Mouse (Mus musculus) left cerebral cortex, adult 6 months (tissue): ENCODE measurements around the gene Vmn1r57. TPM values are rescaled to one million over a fixed set of nuclear protein-coding genes. Genes with fewer than 3 reads are reported as not detected.

Experiments
- long read RNA-seq, 2 experiments: library from polyadenylated mRNA; unstranded; transcript quantifications; one replicate each; pipeline ENCODE4 v2.0.0; 2019 to 2020
- polyA plus RNA-seq: library from polyadenylated mRNA; unstranded; fragments of <200 nt; fragmentation: Nextera tagmentation; gene quantifications from 2 replicates; pipeline ENCODE4 v1.2.3, GENCODE M21; 2021

Gene Vmn1r57
- not detected in 2 replicates for polyA plus RNA-seq
- long read RNA-seq, experiment 1 = 0 reads
- long read RNA-seq, experiment 2 = 0 reads

DNA sequence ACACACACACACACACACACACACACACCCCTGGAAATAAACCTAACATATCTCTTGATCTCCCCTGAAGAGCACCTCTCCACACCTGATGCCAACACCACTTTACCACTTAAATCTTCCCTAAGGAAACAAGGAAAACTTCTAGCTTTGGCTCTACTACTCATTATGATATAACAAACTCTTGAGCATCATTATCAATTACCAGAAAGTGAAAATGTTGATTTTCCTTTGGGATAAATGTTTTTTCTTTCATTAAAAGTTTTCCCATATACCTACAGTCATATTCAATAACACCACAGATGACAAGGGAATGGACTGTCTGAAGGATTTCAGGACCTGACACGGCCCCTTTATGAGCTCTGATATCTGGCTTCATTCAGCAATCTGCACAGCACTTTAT lies at the start of gene Vmn1r57:
TSS of gene Vmn1r57 (plus strand) at position 301 of the 400 bp plus-strand sequence.

DNA sequence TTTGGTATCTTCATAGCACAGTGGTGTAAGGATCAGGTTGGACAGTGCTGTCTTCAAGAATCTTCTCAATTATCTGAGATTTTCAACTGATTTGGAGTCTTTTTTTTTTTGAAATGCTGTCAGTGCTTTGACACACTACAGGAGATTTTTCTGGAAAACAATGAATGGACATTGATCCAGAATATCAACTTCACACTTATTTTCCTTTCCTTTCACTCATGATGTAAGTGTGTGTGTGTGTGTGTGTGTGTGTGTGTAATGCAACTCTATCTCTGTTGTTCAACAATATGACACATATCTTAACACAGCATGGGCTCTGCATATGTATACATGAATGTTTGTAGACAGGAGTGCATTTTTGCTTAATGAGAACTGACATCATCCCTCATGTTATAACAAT lies 21.6 kb upstream of the Vmn1r57 start, which contains the start of gene Vmn1r56:
TSS of gene Vmn1r56 (minus strand) at position 101 of the 400 bp plus-strand sequence.

Other genes with a start within 250 kb of the Vmn1r57 start
- gene Sbk3, start 247.3 kb upstream of the Vmn1r57 start, polyA plus RNA-seq = 0.23 TPM in 2 replicates
- gene Zfp579, start 222.3 kb upstream of the Vmn1r57 start, polyA plus RNA-seq = 5.1 and 11.4 TPM in 2 replicates
- 10.9 and 14.7 TPM in 2 replicates for gene Zfp524, start 204.1 kb upstream of the Vmn1r57 start, polyA plus RNA-seq
- 12.1 and 13.9 TPM in 2 replicates for gene Fiz1, start 203.8 kb upstream of the Vmn1r57 start, polyA plus RNA-seq
- gene Gm44973, start 203.0 kb upstream of the Vmn1r57 start, polyA plus RNA-seq = not detected in 2 replicates
- 1.1 and 4.4 TPM in 2 replicates for gene Zfp865, start 198.1 kb upstream of the Vmn1r57 start, polyA plus RNA-seq
- 55.0 and 60.1 TPM in 2 replicates for gene Ccdc106, start 197.9 kb upstream of the Vmn1r57 start, polyA plus RNA-seq
- not detected in 2 replicates for gene 4632433K11Rik, start 184.4 kb upstream of the Vmn1r57 start, polyA plus RNA-seq
- 3.0 and 3.3 TPM in 2 replicates for gene Zfp784, start 180.0 kb upstream of the Vmn1r57 start, polyA plus RNA-seq
- 4.9 and 24.0 TPM in 2 replicates for gene Zfp580, start 167.0 kb upstream of the Vmn1r57 start, polyA plus RNA-seq
- 5.8 and 18.1 TPM in 2 replicates for gene U2af2, start 156.3 kb upstream of the Vmn1r57 start, polyA plus RNA-seq
- gene Epn1, start 138.3 kb upstream of the Vmn1r57 start, polyA plus RNA-seq = 52.2 and 182 TPM in 2 replicates
- gene Rfpl4, start 101.5 kb upstream of the Vmn1r57 start, polyA plus RNA-seq = not detected in 2 replicates
- 0.59 and 0.75 TPM in 2 replicates for gene Rasl2-9, start 92.5 kb upstream of the Vmn1r57 start, polyA plus RNA-seq
- gene Vmn1r55, start 68.8 kb upstream of the Vmn1r57 start, polyA plus RNA-seq = 0.01 TPM in 1 of 2 replicates, not detected in the other
- gene Vmn1r56, start 21.7 kb upstream of the Vmn1r57 start, polyA plus RNA-seq = not detected in 2 replicates
- gene Gm5065, start 132.0 kb downstream of the Vmn1r57 start, polyA plus RNA-seq = not detected in 2 replicates
- not detected in 2 replicates for gene Nlrp2, start 132.5 kb downstream of the Vmn1r57 start, polyA plus RNA-seq
- gene Vmn1r58, start 194.9 kb downstream of the Vmn1r57 start, polyA plus RNA-seq = 0.01 TPM in 1 of 2 replicates, not detected in the other
- not detected in 2 replicates for gene Vmn1r59, start 238.3 kb downstream of the Vmn1r57 start, polyA plus RNA-seq